Mouse (Mus musculus): Measurements from ENCODE around the gene Hapln4. TPM values are rescaled to one million over a fixed set of nuclear protein-coding genes. Genes with fewer than 3 reads are reported as not detected.

Gene Hapln4
- total and polyA plus RNA-seq, 3 experiments: 0.07 to 0.30 (median 0.20) TPM

GRCm38 (mm10) chr8:70081976-70082375 lies 1.3 kb upstream of the Hapln4 start:
- Histone ChIP-seq H3K9ac (ENCODE audit: insufficient read depth, low read depth) (no peak overlapping the region), H3K4me3 (replicated peaks in 1 of 3; ENCODE audit: low read depth in 2 of 3, low read length in 2 of 3, poor library complexity in 1 of 3) (no peak overlapping the region), H3K4me1 (ENCODE audit: control insufficient read depth in 1 of 2, insufficient read depth in 2 of 2) (no peaks in the 10 kb centered on the region), H3K27ac (ENCODE audit: insufficient read depth, low read depth) (no peak overlapping the region), H3K36me3 (replicated peaks in 1 of 2; ENCODE audit: control insufficient read depth in 1 of 2, insufficient read depth in 1 of 2, low read length in 1 of 2) (peaks cover 13 to 41% of the 10 kb centered on the region in 2 experiments), H3K79me2 (replicated peaks; ENCODE audit: control insufficient read depth, extremely low read depth, insufficient read depth, poor library complexity, severe bottlenecking) (no peaks in the 10 kb centered on the region), H3K27me3 (replicated peaks) (no peaks in the 10 kb centered on the region), H3K9me3 (replicated peaks; ENCODE audit: low read length) (peaks cover 3% of the 10 kb centered on the region), H3K4me2 (ENCODE audit: insufficient read depth, low read depth, poor library complexity, severe bottlenecking) (no peak overlapping the region)
- TF ChIP-seq MAZ (IDR thresholded peaks at IDR 0.05; ENCODE audit: low read depth, low read length) (no peak), PAX5 (IDR thresholded peaks at IDR 0.05; ENCODE audit: low read length) (no peak), BHLHE40 (IDR thresholded peaks at IDR 0.05; ENCODE audit: low read depth, low read length) (no peak), TBP (conservative IDR thresholded peaks at IDR 0.05; ENCODE audit: low read depth, low read length) (no peak), GABPA (IDR thresholded peaks at IDR 0.05; ENCODE audit: insufficient replicate concordance, low read depth, low read length) (no peak), MYC (IDR thresholded peaks at IDR 0.05; ENCODE audit: low read depth, low read length) (no peak), ZNF384 (IDR thresholded peaks at IDR 0.05; ENCODE audit: low read depth, low read length) (no peak), SIN3A (IDR thresholded peaks at IDR 0.05; ENCODE audit: low read length) (no peak), TCF12 (IDR thresholded peaks at IDR 0.05; ENCODE audit: low read depth, low read length) (no peak), ZC3H11A (IDR thresholded peaks at IDR 0.05; ENCODE audit: low read depth, low read length) (no peak), ETS1 (conservative IDR thresholded peaks at IDR 0.05; ENCODE audit: low read depth, low read length) (no peak), UBTF (IDR thresholded peaks at IDR 0.05; ENCODE audit: low read depth, low read length) (no peak), MXI1 (IDR thresholded peaks at IDR 0.05; ENCODE audit: low read depth, low read length) (no peak), E2F4 (IDR thresholded peaks at IDR 0.05; ENCODE audit: insufficient replicate concordance, low read depth, low read length) (no peak), USF2 (conservative IDR thresholded peaks at IDR 0.05; ENCODE audit: low read depth, low read length) (no peak), POLR2A (IDR thresholded peaks at IDR 0.05; ENCODE audit: low read depth, low read length) (no peak), JUND (conservative IDR thresholded peaks at IDR 0.05; ENCODE audit: low read depth, low read length) (no peak), POLR2AphosphoS2 (IDR thresholded peaks at IDR 0.05; ENCODE audit: low read depth, low read length) (no peak), RAD21 (IDR thresholded peaks at IDR 0.05; ENCODE audit: low read depth, low read length) (no peak), MEF2A (IDR thresholded peaks at IDR 0.05; ENCODE audit: borderline replicate concordance, low read depth, low read length) (no peak)
- in situ Hi-C loops (cut with MboI; ENCODE audit: low pct_ligation_motif_present, low pct_unique_long_range_greater_than_20kb, low sequenced_read_pairs): no loop called here
- dilution Hi-C loops (cut with MboI; ENCODE audit: extremely low pct_ligation_motif_present, extremely low pct_unique_long_range_greater_than_20kb, low sequenced_read_pairs): no loop called here
- DNase-seq (ENCODE audit: extremely low read depth): no peak

DNA sequence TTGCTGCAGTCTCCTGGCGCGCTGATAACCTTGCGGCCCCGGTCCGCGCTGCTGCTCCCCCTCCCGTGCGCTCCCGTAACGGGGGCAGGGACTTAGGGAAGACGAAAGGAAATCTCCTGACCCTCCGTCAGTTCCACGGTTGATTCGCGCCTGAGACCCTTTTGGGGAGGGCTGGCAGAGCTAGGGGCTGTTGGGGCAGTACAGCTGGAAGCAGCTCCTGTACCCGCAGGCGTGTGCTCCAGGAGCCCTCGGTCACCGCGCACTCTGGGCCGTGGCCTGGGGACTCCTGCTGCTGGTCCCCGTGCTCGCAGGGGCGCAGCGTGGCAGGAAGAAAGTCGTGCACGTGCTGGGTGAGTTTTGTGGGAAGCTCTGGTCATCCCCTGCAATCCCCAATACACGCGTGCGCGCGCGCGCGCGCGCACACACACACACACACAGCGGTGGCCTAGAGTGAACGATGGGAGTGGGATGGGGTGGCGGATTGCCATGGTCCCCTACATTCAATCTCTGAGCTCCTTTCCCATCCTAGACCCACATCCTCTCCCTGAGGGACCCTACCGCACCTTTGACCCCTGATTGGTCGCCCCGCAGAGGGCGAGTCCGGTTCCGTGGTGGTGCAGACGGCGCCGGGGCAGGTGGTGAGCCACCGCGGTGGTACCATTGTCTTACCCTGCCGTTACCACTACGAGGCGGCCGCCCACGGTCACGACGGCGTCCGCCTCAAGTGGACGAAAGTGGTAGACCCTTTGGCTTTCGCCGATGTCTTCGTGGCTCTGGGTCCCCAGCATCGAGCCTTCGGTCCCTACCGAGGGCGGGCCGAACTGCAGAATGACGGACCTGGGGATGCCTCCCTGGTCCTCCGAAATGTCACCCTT lies 1.2 kb downstream of the Hapln4 start:
- H3K27me3 ChIP-seq (replicated peaks): no peaks in the 10 kb centered on the region
- peaks cover 5% of the 10 kb centered on the region for H3K9me3 ChIP-seq (replicated peaks; ENCODE audit: low read length)
- H3K4me3 ChIP-seq (replicated peaks in 1 of 3; ENCODE audit: low read depth in 2 of 3, low read length in 2 of 3, poor library complexity in 1 of 3): no peak overlapping the region

More for the DNA sequence above, 1.2 kb downstream of the Hapln4 start:
- Histone ChIP-seq H3K4me2 (ENCODE audit: insufficient read depth, low read depth, poor library complexity, severe bottlenecking) (no peak overlapping the region), H3K79me2 (replicated peaks; ENCODE audit: control insufficient read depth, extremely low read depth, insufficient read depth, poor library complexity, severe bottlenecking) (no peaks in the 10 kb centered on the region), H3K27ac (ENCODE audit: insufficient read depth, low read depth) (no peak overlapping the region), H3K4me1 (ENCODE audit: control insufficient read depth in 1 of 2, insufficient read depth in 2 of 2) (no peaks in the 10 kb centered on the region), H3K9ac (ENCODE audit: insufficient read depth, low read depth) (no peak overlapping the region), H3K36me3 (replicated peaks in 1 of 2; ENCODE audit: control insufficient read depth in 1 of 2, insufficient read depth in 1 of 2, low read length in 1 of 2) (peaks cover 3 to 22% of the 10 kb centered on the region in 2 experiments)
- in situ Hi-C loops (cut with MboI; ENCODE audit: low pct_ligation_motif_present, low pct_unique_long_range_greater_than_20kb, low sequenced_read_pairs): no loop called here
- dilution Hi-C loops (cut with MboI; ENCODE audit: extremely low pct_ligation_motif_present, extremely low pct_unique_long_range_greater_than_20kb, low sequenced_read_pairs): no loop called here
- no peak for DNase-seq (ENCODE audit: extremely low read depth)
- TF ChIP-seq CHD1 (IDR thresholded peaks at IDR 0.05; ENCODE audit: low read depth, low read length) (no peak), TCF12 (IDR thresholded peaks at IDR 0.05; ENCODE audit: low read depth, low read length) (no peak), ZMIZ1 (IDR thresholded peaks at IDR 0.05; ENCODE audit: low read depth, low read length) (no peak), HCFC1 (IDR thresholded peaks at IDR 0.05; ENCODE audit: low read depth, low read length) (no peak), UBTF (IDR thresholded peaks at IDR 0.05; ENCODE audit: low read depth, low read length) (no peak), NELFE (IDR thresholded peaks at IDR 0.05; ENCODE audit: low read depth, low read length) (no peak), GABPA (IDR thresholded peaks at IDR 0.05; ENCODE audit: insufficient replicate concordance, low read depth, low read length) (no peak), MXI1 (IDR thresholded peaks at IDR 0.05; ENCODE audit: low read depth, low read length) (no peak), SMC3 (IDR thresholded peaks at IDR 0.05; ENCODE audit: low read depth, low read length) (no peak), ZC3H11A (IDR thresholded peaks at IDR 0.05; ENCODE audit: low read depth, low read length) (no peak)

Data from CH12.LX (cell line).